In the genomic region with DNA sequence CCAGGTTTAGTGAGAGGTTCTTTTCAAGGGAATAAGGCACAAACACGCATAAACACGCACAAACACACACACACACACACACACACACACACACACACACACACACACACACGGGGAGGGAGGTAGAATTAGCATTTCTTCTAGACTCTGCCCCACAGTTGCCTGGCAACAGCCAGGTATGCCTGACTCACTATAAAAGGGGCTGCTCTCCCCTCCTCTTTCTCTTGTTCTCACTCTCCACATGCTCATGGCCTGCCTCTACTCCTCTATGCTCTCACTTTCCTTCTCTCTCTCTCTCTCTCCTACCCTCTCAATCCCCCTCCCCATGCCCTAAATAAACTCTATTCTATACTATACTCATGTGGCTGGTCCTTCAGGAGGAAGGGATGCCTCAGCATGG, we compare ENCODE assay signal across 21 mouse cellular contexts. TPM values are rescaled to one million over a fixed set of nuclear protein-coding genes. Genes with fewer than 3 reads are reported as not detected.
DNase-seq lines count a peak whose midpoint lies in the region; ATAC-seq lines count a peak whose summit lies in the region.
"Had no signal": no experiment of that assay in that cellular context is flagged by ENCODE, and none has a peak within 500 bp of the region (broad histone marks: within the 10 kb centered on the region; RNA-seq: fewer than 3 reads in every experiment).

No protein-coding gene starts in this region.

- H3K4me2 ChIP-seq in hindbrain, embryonic 16.5 days (ENCODE audit: low read length) = no peak overlapping the region
- no peak overlapping the region for H3K4me2 ChIP-seq in hindbrain, embryonic 14.5 days (replicated peaks)
- no peak overlapping the region for H3K4me2 ChIP-seq in midbrain, embryonic 12.5 days (replicated peaks)
- no peak overlapping the region for H3K4me2 ChIP-seq in forebrain, embryonic 13.5 days
- no peak overlapping the region for H3K4me2 ChIP-seq in midbrain, embryonic 16.5 days (ENCODE audit: low read length)
- H3K4me2 ChIP-seq: heart, embryonic 12.5 days; stomach, embryonic 15.5 days had no signal

- H3K27ac ChIP-seq in hindbrain, embryonic 16.5 days (ENCODE audit: low read depth, low read length) = no peak overlapping the region
- no peak overlapping the region for H3K27ac ChIP-seq in hindbrain, embryonic 14.5 days
- no peak overlapping the region for H3K27ac ChIP-seq in midbrain, embryonic 12.5 days (replicated peaks)
- H3K27ac ChIP-seq in midbrain, embryonic 10.5 days (replicated peaks) = no peak overlapping the region
- H3K27ac ChIP-seq in forebrain, embryonic 13.5 days = no peak overlapping the region
- H3K27ac ChIP-seq in midbrain, embryonic 16.5 days (ENCODE audit: low read length) = no peak overlapping the region
- H3K27ac ChIP-seq: liver, embryonic 14.5 days; stomach, embryonic 15.5 days had no signal

- no peak overlapping the region for H3K9ac ChIP-seq in hindbrain, embryonic 16.5 days (ENCODE audit: low read depth, low read length)
- H3K9ac ChIP-seq in hindbrain, embryonic 14.5 days = no peak overlapping the region
- no peak overlapping the region for H3K9ac ChIP-seq in midbrain, embryonic 12.5 days (replicated peaks)
- H3K9ac ChIP-seq in forebrain, embryonic 13.5 days = no peak overlapping the region
- H3K9ac ChIP-seq in midbrain, embryonic 16.5 days (ENCODE audit: low read depth, low read length) = no peak overlapping the region
- H3K9ac ChIP-seq: heart, embryonic 12.5 days; liver, embryonic 14.5 days; stomach, embryonic 15.5 days had no signal

- no peaks in the 10 kb centered on the region for H3K27me3 ChIP-seq in hindbrain, embryonic 16.5 days (replicated peaks; ENCODE audit: control insufficient read depth, insufficient read depth, low read length)
- H3K27me3 ChIP-seq in hindbrain, embryonic 14.5 days (ENCODE audit: control insufficient read depth, insufficient read depth, low read length) = no peaks in the 10 kb centered on the region
- H3K27me3 ChIP-seq in midbrain, embryonic 12.5 days = no peaks in the 10 kb centered on the region
- no peaks in the 10 kb centered on the region for H3K27me3 ChIP-seq in midbrain, embryonic 10.5 days (ENCODE audit: low read depth, poor library complexity, severe bottlenecking)
- H3K27me3 ChIP-seq in forebrain, embryonic 13.5 days = no peaks in the 10 kb centered on the region
- no peaks in the 10 kb centered on the region for H3K27me3 ChIP-seq in midbrain, embryonic 16.5 days (ENCODE audit: control insufficient read depth, insufficient read depth, low read depth, low read length)
- H3K27me3 ChIP-seq: CH12.LX; heart, embryonic 12.5 days; stomach, embryonic 15.5 days had no signal

- peaks cover 8% of the 10 kb centered on the region for H3K4me1 ChIP-seq in hindbrain, embryonic 16.5 days (ENCODE audit: control insufficient read depth, insufficient read depth, low read depth, low read length)
- peaks cover 3% of the 10 kb centered on the region; the same call in 1 of the 2 replicates for H3K4me1 ChIP-seq in hindbrain, embryonic 14.5 days (replicated peaks; ENCODE audit: control insufficient read depth, insufficient read depth, low read length)
- H3K4me1 ChIP-seq in midbrain, embryonic 12.5 days = peaks cover 8% of the 10 kb centered on the region
- peaks cover 21% of the 10 kb centered on the region for H3K4me1 ChIP-seq in midbrain, embryonic 10.5 days
- peaks cover 6% of the 10 kb centered on the region for H3K4me1 ChIP-seq in forebrain, embryonic 13.5 days
- H3K4me1 ChIP-seq in midbrain, embryonic 16.5 days (ENCODE audit: control insufficient read depth, insufficient read depth, low read length) = peaks cover 8% of the 10 kb centered on the region

- H3K36me3 ChIP-seq in hindbrain, embryonic 16.5 days (ENCODE audit: control insufficient read depth, insufficient read depth, low read length) = peaks cover 2% of the 10 kb centered on the region; the same call in 1 of the 2 replicates
- 0 out of 2 replicates have a peak, but pooled peaks cover 10% of the 10 kb centered on the region for H3K36me3 ChIP-seq in hindbrain, embryonic 14.5 days (replicated peaks; ENCODE audit: control insufficient read depth, insufficient read depth)
- no peaks in the 10 kb centered on the region for H3K36me3 ChIP-seq in midbrain, embryonic 12.5 days
- H3K36me3 ChIP-seq in midbrain, embryonic 10.5 days = peaks cover 7% of the 10 kb centered on the region; the same call in 1 of the 2 replicates
- 0 out of 2 replicates have a peak, but pooled peaks cover 13% of the 10 kb centered on the region for H3K36me3 ChIP-seq in forebrain, embryonic 13.5 days (ENCODE audit: poor library complexity, severe bottlenecking)
- 0 out of 2 replicates have a peak, but pooled peaks cover 2% of the 10 kb centered on the region for H3K36me3 ChIP-seq in midbrain, embryonic 16.5 days (ENCODE audit: control insufficient read depth, insufficient read depth, low read length)
- H3K36me3 ChIP-seq: stomach, embryonic 15.5 days had no signal

- peak; percentile 43; the same call in 1 of the 2 replicates for ATAC-seq in hindbrain, embryonic 16.5 days
- no peak for ATAC-seq in hindbrain, embryonic 14.5 days (ENCODE audit: low FRiP score)
- ATAC-seq in midbrain, embryonic 12.5 days (ENCODE audit: low FRiP score, low read depth) = 0 out of 2 replicates have a peak, but pooled peaks have one; percentile 35
- peak; percentile 63 for ATAC-seq in forebrain, embryonic 13.5 days
- peak; percentile 67; the same call in 1 of the 2 replicates for ATAC-seq in midbrain, embryonic 16.5 days
- ATAC-seq: inflammation-experienced regulatory T-cells, adult 6 months; lung, postnatal 0 days had no signal

- DNase-seq in hindbrain, embryonic 14.5 days (ENCODE audit: low spot score) = no peak
- DNase-seq in midbrain, embryonic 10.5 days (ENCODE audit: low spot score) = no peak
- DNase-seq in testis, postnatal 14 days (ENCODE audit: low spot score) = no peak
- DNase-seq in cerebellum, postnatal 4 days (ENCODE audit: low spot score in 2 of 2) = no peak
- DNase-seq: cerebellum, adult 2 months; heart, adult 11 months; heart, postnatal 14 days; kidney, adult 8-10 months; kidney, postnatal 14 days; retina, postnatal 1 day; thymus, adult 2 months had no signal

- H3K9me3 ChIP-seq in hindbrain, embryonic 16.5 days (ENCODE audit: control insufficient read depth, low read length) = no peaks in the 10 kb centered on the region
- H3K9me3 ChIP-seq in hindbrain, embryonic 14.5 days (ENCODE audit: control insufficient read depth, low read length) = no peaks in the 10 kb centered on the region
- no peaks in the 10 kb centered on the region for H3K9me3 ChIP-seq in midbrain, embryonic 12.5 days
- no peaks in the 10 kb centered on the region for H3K9me3 ChIP-seq in midbrain, embryonic 10.5 days (replicated peaks)
- H3K9me3 ChIP-seq in forebrain, embryonic 13.5 days (replicated peaks) = no peaks in the 10 kb centered on the region
- H3K9me3 ChIP-seq in midbrain, embryonic 16.5 days (replicated peaks; ENCODE audit: control insufficient read depth, low read length, poor library complexity, severe bottlenecking) = no peaks in the 10 kb centered on the region
- H3K9me3 ChIP-seq: heart, embryonic 12.5 days; stomach, embryonic 15.5 days had no signal

- no peak overlapping the region for H3K4me3 ChIP-seq in hindbrain, embryonic 16.5 days (ENCODE audit: low read length)
- H3K4me3 ChIP-seq in hindbrain, embryonic 14.5 days (replicated peaks; ENCODE audit: low read length) = no peak overlapping the region
- H3K4me3 ChIP-seq in midbrain, embryonic 12.5 days = no peak overlapping the region
- H3K4me3 ChIP-seq in midbrain, embryonic 10.5 days = no peak overlapping the region
- no peak overlapping the region for H3K4me3 ChIP-seq in forebrain, embryonic 13.5 days
- H3K4me3 ChIP-seq in midbrain, embryonic 16.5 days (ENCODE audit: low read depth, low read length) = no peak overlapping the region
- H3K4me3 ChIP-seq: heart, embryonic 12.5 days; stomach, embryonic 15.5 days had no signal

- 44% methylated on average over 2 of the region's 3 CpGs for WGBS in hindbrain, embryonic 16.5 days
- WGBS in hindbrain, embryonic 14.5 days = 63% methylated on average over 3 of the region's 3 CpGs
- 54% methylated on average over 3 of the region's 3 CpGs for WGBS in midbrain, embryonic 12.5 days
- WGBS in midbrain, embryonic 10.5 days = 62% methylated on average over 3 of the region's 3 CpGs
- 64% methylated on average over 3 of the region's 3 CpGs for WGBS in forebrain, embryonic 13.5 days
- 89% methylated on average over 2 of the region's 3 CpGs for WGBS in midbrain, embryonic 16.5 days

RNA-seq across cellular contexts. Expression of gene Med21, which starts 14.2 kb away (rescaled TPM):
- polyA plus RNA-seq in hindbrain, embryonic 16.5 days (2015; fragmentation: Nextera tagmentation; extraction: Ambion mirVana) = 111 and 117 TPM in 2 replicates
- 108 and 112 TPM in 2 replicates for polyA plus RNA-seq in hindbrain, embryonic 14.5 days (2014; fragmentation: Nextera tagmentation; extraction: Ambion mirVana)
- polyA plus RNA-seq in midbrain, embryonic 12.5 days (2016; fragmentation: Nextera tagmentation; extraction: Ambion mirVana) = 118 and 121 TPM in 2 replicates
- 132 and 135 TPM in 2 replicates for polyA plus RNA-seq in midbrain, embryonic 10.5 days (2016; fragmentation: Nextera tagmentation; extraction: Ambion mirVana)
- 134 and 136 TPM in 2 replicates for polyA plus RNA-seq in forebrain, embryonic 13.5 days (2015; fragmentation: Nextera tagmentation; extraction: Ambion mirVana)
- polyA plus RNA-seq in midbrain, embryonic 16.5 days (2015; fragmentation: Nextera tagmentation; extraction: Ambion mirVana) = 105 and 108 TPM in 2 replicates

RNA-seq across cellular contexts. Expression of gene Tm7sf3, which starts 14.5 kb away (rescaled TPM):
- 33.4 and 35.5 TPM in 2 replicates for polyA plus RNA-seq in hindbrain, embryonic 16.5 days (2015; fragmentation: Nextera tagmentation; extraction: Ambion mirVana)
- 32.9 and 33.4 TPM in 2 replicates for polyA plus RNA-seq in hindbrain, embryonic 14.5 days (2014; fragmentation: Nextera tagmentation; extraction: Ambion mirVana)
- 22.9 and 26.4 TPM in 2 replicates for polyA plus RNA-seq in midbrain, embryonic 12.5 days (2016; fragmentation: Nextera tagmentation; extraction: Ambion mirVana)
- 26.0 and 27.1 TPM in 2 replicates for polyA plus RNA-seq in midbrain, embryonic 10.5 days (2016; fragmentation: Nextera tagmentation; extraction: Ambion mirVana)
- 21.7 and 27.1 TPM in 2 replicates for polyA plus RNA-seq in forebrain, embryonic 13.5 days (2015; fragmentation: Nextera tagmentation; extraction: Ambion mirVana)
- polyA plus RNA-seq in midbrain, embryonic 16.5 days (2015; fragmentation: Nextera tagmentation; extraction: Ambion mirVana) = 31.7 and 32.7 TPM in 2 replicates

RNA-seq across cellular contexts. Expression of gene Ints13, which starts 50.5 kb away (rescaled TPM):
- polyA plus RNA-seq in hindbrain, embryonic 16.5 days (2015; fragmentation: Nextera tagmentation; extraction: Ambion mirVana) = 41.1 and 47.5 TPM in 2 replicates
- polyA plus RNA-seq in hindbrain, embryonic 14.5 days (2014; fragmentation: Nextera tagmentation; extraction: Ambion mirVana) = 43.5 and 44.8 TPM in 2 replicates
- polyA plus RNA-seq in midbrain, embryonic 12.5 days (2016; fragmentation: Nextera tagmentation; extraction: Ambion mirVana) = 90.1 and 95.9 TPM in 2 replicates
- 86.0 and 89.6 TPM in 2 replicates for polyA plus RNA-seq in midbrain, embryonic 10.5 days (2016; fragmentation: Nextera tagmentation; extraction: Ambion mirVana)
- polyA plus RNA-seq in forebrain, embryonic 13.5 days (2015; fragmentation: Nextera tagmentation; extraction: Ambion mirVana) = 74.2 and 81.4 TPM in 2 replicates
- 40.3 and 53.9 TPM in 2 replicates for polyA plus RNA-seq in midbrain, embryonic 16.5 days (2015; fragmentation: Nextera tagmentation; extraction: Ambion mirVana)

RNA-seq across cellular contexts. Expression of gene Fgfr1op2, which starts 51.1 kb away (rescaled TPM):
- 38.0 and 41.5 TPM in 2 replicates for polyA plus RNA-seq in hindbrain, embryonic 16.5 days (2015; fragmentation: Nextera tagmentation; extraction: Ambion mirVana)
- polyA plus RNA-seq in hindbrain, embryonic 14.5 days (2014; fragmentation: Nextera tagmentation; extraction: Ambion mirVana) = 43.4 and 46.0 TPM in 2 replicates
- polyA plus RNA-seq in midbrain, embryonic 12.5 days (2016; fragmentation: Nextera tagmentation; extraction: Ambion mirVana) = 65.6 and 68.2 TPM in 2 replicates
- polyA plus RNA-seq in midbrain, embryonic 10.5 days (2016; fragmentation: Nextera tagmentation; extraction: Ambion mirVana) = 78.6 and 82.2 TPM in 2 replicates
- polyA plus RNA-seq in forebrain, embryonic 13.5 days (2015; fragmentation: Nextera tagmentation; extraction: Ambion mirVana) = 64.5 and 70.8 TPM in 2 replicates
- 37.9 and 39.6 TPM in 2 replicates for polyA plus RNA-seq in midbrain, embryonic 16.5 days (2015; fragmentation: Nextera tagmentation; extraction: Ambion mirVana)
